Mouse (Mus musculus): ENCODE data around the gene Phrf1. TPM values are rescaled to one million over a fixed set of nuclear protein-coding genes. Genes with fewer than 3 reads are reported as not detected.

The Phrf1 gene
- polyA plus RNA-seq, 1 experiment from 2014 or later = 114 TPM

- Histone ChIP-seq H3K27ac (replicated peaks) (no peak within 1 kb of the TSS), H3K9me3 (no peaks in the 10 kb centered on the region), H3K4me3 (peak within 1 kb of the TSS; percentile 55), H3K27me3 (replicated peaks; ENCODE audit: low read depth, poor library complexity, severe bottlenecking) (no peaks in the 10 kb centered on the region), H3K4me1 (peaks cover 18% of the 10 kb centered on the region), H3K36me3 (replicated peaks) (peaks cover 36% of the 10 kb centered on the region)
- 14% methylated on average over 25 of the region's 25 CpGs for WGBS
- DNase-seq (ENCODE audit: low spot score) = no peak
Measured at GRCm38 (mm10) chr7:141265739-141266561, 37.4 kb downstream of the Phrf1 start, which contains the start of gene Irf7. TSS of gene Irf7 (minus strand) at chr7:141266481.

GRCm38 (mm10) chr7:141268466-141269272 lies 40.1 kb downstream of the Phrf1 start:
- Histone ChIP-seq H3K27ac (replicated peaks) (no peak overlapping the region), H3K36me3 (replicated peaks) (peaks cover 9% of the 10 kb centered on the region), H3K4me3 (no peak overlapping the region), H3K27me3 (replicated peaks; ENCODE audit: low read depth, poor library complexity, severe bottlenecking) (no peaks in the 10 kb centered on the region), H3K4me1 (peaks cover 18% of the 10 kb centered on the region), H3K9me3 (no peaks in the 10 kb centered on the region)
- no peak for DNase-seq (ENCODE audit: low spot score)
- WGBS = 77% methylated on average over 24 of the region's 24 CpGs

- DNase-seq (ENCODE audit: low spot score) = no peak
- no peaks in the 10 kb centered on the region for H3K9me3 ChIP-seq
- no peak overlapping the region for H3K27ac ChIP-seq (replicated peaks)
- 77% methylated on average over 14 of the region's 14 CpGs for WGBS
- no peaks in the 10 kb centered on the region for H3K27me3 ChIP-seq (replicated peaks; ENCODE audit: low read depth, poor library complexity, severe bottlenecking)
- peaks cover 15% of the 10 kb centered on the region for H3K4me1 ChIP-seq
- no peak overlapping the region for H3K4me3 ChIP-seq
- peaks cover 4% of the 10 kb centered on the region for H3K36me3 ChIP-seq (replicated peaks)
Measured at GRCm38 (mm10) chr7:141269273-141269545, 40.6 kb downstream of the Phrf1 start.

GRCm38 (mm10) chr7:141270631-141271030 lies 42.0 kb downstream of the Phrf1 start:
- Histone ChIP-seq H3K27ac (replicated peaks) (no peak overlapping the region), H3K9me3 (no peaks in the 10 kb centered on the region), H3K36me3 (replicated peaks) (no peaks in the 10 kb centered on the region), H3K4me1 (peaks cover 15% of the 10 kb centered on the region), H3K4me3 (no peak overlapping the region), H3K27me3 (replicated peaks; ENCODE audit: low read depth, poor library complexity, severe bottlenecking) (no peaks in the 10 kb centered on the region; the same call in 1 of the 2 replicates)
- 87% methylated on average over 3 of the region's 3 CpGs for WGBS
- no peak for DNase-seq (ENCODE audit: low spot score)

GRCm38 (mm10) chr7:141275356-141275755 lies 46.8 kb downstream of the Phrf1 start:
- no peak overlapping the region for H3K4me3 ChIP-seq
- H3K9me3 ChIP-seq = no peaks in the 10 kb centered on the region
- 81% methylated on average over 9 of the region's 9 CpGs for WGBS
- no peak for DNase-seq (ENCODE audit: low spot score)
- H3K27me3 ChIP-seq (replicated peaks; ENCODE audit: low read depth, poor library complexity, severe bottlenecking) = peaks cover 36% of the 10 kb centered on the region
- no peak overlapping the region for H3K27ac ChIP-seq (replicated peaks)
- H3K4me1 ChIP-seq = peaks cover 43% of the 10 kb centered on the region
- no peaks in the 10 kb centered on the region for H3K36me3 ChIP-seq (replicated peaks)

- Histone ChIP-seq H3K4me3 (no peak within 1 kb of the TSS), H3K4me1 (peaks cover 48% of the 10 kb centered on the region), H3K9me3 (no peaks in the 10 kb centered on the region), H3K27ac (replicated peaks) (peak within 1 kb of the TSS; percentile 7; the same call in 1 of the 2 replicates), H3K36me3 (replicated peaks) (no peaks in the 10 kb centered on the region), H3K27me3 (replicated peaks; ENCODE audit: low read depth, poor library complexity, severe bottlenecking) (peaks cover 41% of the 10 kb centered on the region)
- no peak for DNase-seq (ENCODE audit: low spot score)
- WGBS = 60% methylated on average over 11 of the region's 11 CpGs
Measured at GRCm38 (mm10) chr7:141276546-141276945, 48.0 kb downstream of the Phrf1 start, which contains the start of gene Cdhr5. TSS of gene Cdhr5 (minus strand) at chr7:141276786.

- Histone ChIP-seq H3K9me3 (no peaks in the 10 kb centered on the region), H3K27ac (replicated peaks) (peak overlapping the region; percentile 45; the same call in 1 of the 2 replicates), H3K4me3 (peak overlapping the region; percentile 63), H3K4me1 (peaks cover 49% of the 10 kb centered on the region), H3K27me3 (replicated peaks; ENCODE audit: low read depth, poor library complexity, severe bottlenecking) (peaks cover 41% of the 10 kb centered on the region), H3K36me3 (replicated peaks) (no peaks in the 10 kb centered on the region)
- WGBS = 82% methylated on average over 11 of the region's 11 CpGs
- DNase-seq (ENCODE audit: low spot score) = no peak
Measured at GRCm38 (mm10) chr7:141277701-141278678, 49.4 kb downstream of the Phrf1 start.

GRCm38 (mm10) chr7:141278766-141279590 lies 50.4 kb downstream of the Phrf1 start, which contains the start of gene Sct:
TSS of gene Sct (minus strand) at chr7:141279133.
- Histone ChIP-seq H3K9me3 (no peaks in the 10 kb centered on the region), H3K4me3 (peak within 1 kb of the TSS; percentile 63), H3K27me3 (replicated peaks; ENCODE audit: low read depth, poor library complexity, severe bottlenecking) (peaks cover 41% of the 10 kb centered on the region), H3K4me1 (peaks cover 49% of the 10 kb centered on the region), H3K27ac (replicated peaks) (peak within 1 kb of the TSS; percentile 45), H3K36me3 (replicated peaks) (no peaks in the 10 kb centered on the region)
- peak; percentile 76 for DNase-seq (ENCODE audit: low spot score)
- WGBS = 2% methylated on average over 46 of the region's 46 CpGs

GRCm38 (mm10) chr7:141281442-141281841 lies 52.9 kb downstream of the Phrf1 start:
- no peak for DNase-seq (ENCODE audit: low spot score)
- H3K27me3 ChIP-seq (replicated peaks; ENCODE audit: low read depth, poor library complexity, severe bottlenecking) = peaks cover 37% of the 10 kb centered on the region
- no peak overlapping the region for H3K4me3 ChIP-seq
- no peaks in the 10 kb centered on the region for H3K9me3 ChIP-seq
- H3K4me1 ChIP-seq = peaks cover 37% of the 10 kb centered on the region
- H3K27ac ChIP-seq (replicated peaks) = no peak overlapping the region
- no peaks in the 10 kb centered on the region for H3K36me3 ChIP-seq (replicated peaks)
- WGBS = 67% methylated on average over 6 of the region's 6 CpGs

- H3K27ac ChIP-seq (replicated peaks) = no peak overlapping the region
- no peaks in the 10 kb centered on the region for H3K9me3 ChIP-seq
- H3K4me3 ChIP-seq = no peak overlapping the region
- no peaks in the 10 kb centered on the region for H3K36me3 ChIP-seq (replicated peaks)
- WGBS = 87% methylated on average over 4 of the region's 4 CpGs
- DNase-seq (ENCODE audit: low spot score) = no peak
- H3K27me3 ChIP-seq (replicated peaks; ENCODE audit: low read depth, poor library complexity, severe bottlenecking) = peaks cover 25% of the 10 kb centered on the region
- H3K4me1 ChIP-seq = peaks cover 24% of the 10 kb centered on the region
Measured at GRCm38 (mm10) chr7:141282756-141283155, 54.2 kb downstream of the Phrf1 start.

- no peak overlapping the region for H3K4me3 ChIP-seq
- H3K27ac ChIP-seq (replicated peaks) = no peak overlapping the region
- peaks cover 18% of the 10 kb centered on the region for H3K4me1 ChIP-seq
- WGBS = 86% methylated on average over 3 of the region's 3 CpGs
- H3K9me3 ChIP-seq = no peaks in the 10 kb centered on the region
- H3K36me3 ChIP-seq (replicated peaks) = no peaks in the 10 kb centered on the region
- H3K27me3 ChIP-seq (replicated peaks; ENCODE audit: low read depth, poor library complexity, severe bottlenecking) = peaks cover 41% of the 10 kb centered on the region
- no peak for DNase-seq (ENCODE audit: low spot score)
Measured at GRCm38 (mm10) chr7:141288042-141288441, 59.5 kb downstream of the Phrf1 start.
